Mouse (Mus musculus) stomach, embryonic 16.5 days (tissue): ENCODE measurements around the gene Car5a. TPM values are rescaled to one million over a fixed set of nuclear protein-coding genes. Genes with fewer than 3 reads are reported as not detected.

Experiments used
- ATAC-seq: fragments of 200-750 bp; cut with Nextera tagmentation; 2 replicates; pipeline ENCODE4 v1.8.0; 2017; ENCODE audit warnings: moderate number of reproducible peaks, moderate TSS enrichment; ENCODE audit not compliant: insufficient read depth, low FRiP score
- H3K27ac ChIP-seq: fragments of 300-500 bp; sonication (generic); 2 replicates; pipeline ENCODE4 v1.5.1; 2014; ENCODE audit warnings: low read length
- H3K27me3 ChIP-seq: fragments of 300-500 bp; sonication (generic); 2 replicates; pipeline ENCODE4 v1.6.1; 2014; ENCODE audit warnings: low read length, control low read depth, mixed read lengths; ENCODE audit not compliant: control insufficient read depth, insufficient read depth
- H3K36me3 ChIP-seq: fragments of 300-500 bp; sonication (generic); 2 replicates; pipeline ENCODE4 v1.6.1; 2014; ENCODE audit warnings: low read length; ENCODE audit not compliant: control insufficient read depth, insufficient read depth
- H3K4me1 ChIP-seq: fragments of 300-500 bp; sonication (generic); 2 replicates; pipeline ENCODE4 v1.6.1; 2014; ENCODE audit warnings: low read length, control low read depth, mixed read lengths; ENCODE audit not compliant: control insufficient read depth, insufficient read depth
- H3K4me2 ChIP-seq: fragments of 300-500 bp; sonication (generic); 2 replicates; pipeline ENCODE4 v1.6.1; 2014; ENCODE audit warnings: low read depth, low read length, mixed read lengths
- H3K4me3 ChIP-seq: fragments of 300-500 bp; sonication (generic); replicated peaks from 2 replicates; pipeline ENCODE4 v1.5.1; 2014; ENCODE audit warnings: mild to moderate bottlenecking, low read length
- H3K9ac ChIP-seq: fragments of 300-500 bp; sonication (generic); 2 replicates; pipeline ENCODE4 v1.6.1; 2014; ENCODE audit warnings: low read length
- H3K9me3 ChIP-seq: fragments of 300-500 bp; sonication (generic); replicated peaks from 2 replicates; pipeline ENCODE4 v1.6.1; 2016; ENCODE audit warnings: low read length, control low read depth; ENCODE audit not compliant: control insufficient read depth
- WGBS: fragments of 180-500 bp; shearing (Covaris S2); extraction: QIAGEN DNeasy Blood & Tissue Kit; methylation state at CpG from one replicate; pipeline ENCODE4 v1.1.7; 2014; 5-methylcytosine and 5-hydroxymethylcytosine counted together
- polyA plus RNA-seq: library from polyadenylated mRNA; unstranded; fragments of >200 nt; fragmentation: Nextera tagmentation; extraction: Ambion mirVana; gene quantifications from 2 replicates; pipeline ENCODE4 v1.2.1, GENCODE M21; 2015

Gene Car5a
- polyA plus RNA-seq, 1 experiment from 2014 or later = 0.40 TPM

DNA sequence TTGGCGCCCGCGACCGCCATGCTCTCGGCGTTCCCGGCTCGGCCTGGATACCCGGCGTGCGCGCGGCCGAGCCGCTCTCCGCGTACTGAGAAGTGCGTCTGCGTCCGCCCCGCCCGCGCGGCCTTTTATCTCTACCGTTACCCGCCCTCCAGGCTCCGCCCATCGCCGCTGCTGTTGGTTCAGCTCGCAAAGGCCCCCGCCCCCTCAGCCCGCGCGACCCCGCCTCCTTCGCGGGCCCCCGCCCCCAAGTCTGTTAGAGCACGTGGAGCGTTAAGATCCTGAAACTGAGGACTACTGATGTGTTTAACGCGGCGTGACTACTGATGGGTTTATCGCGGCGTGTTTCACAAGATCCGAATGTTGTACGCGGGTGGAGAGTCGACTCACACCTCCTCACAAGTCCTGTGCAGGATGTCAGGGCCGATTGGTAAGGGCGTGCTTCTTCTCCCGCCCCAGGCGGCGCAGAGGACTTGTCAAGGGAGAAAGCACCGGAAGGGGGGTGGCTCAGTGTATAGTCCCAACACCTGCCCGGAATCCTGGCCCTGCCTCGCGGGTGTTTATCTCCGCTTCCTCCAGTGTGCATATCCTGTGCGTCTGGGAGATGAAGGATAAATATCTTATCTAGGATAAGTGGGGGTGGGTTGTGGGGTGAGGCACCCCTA lies 37.0 kb downstream of the Car5a start, which contains the start of gene Slc7a5:
Slc7a5 (minus strand) TSS at position 108 of the 662 bp plus-strand sequence.
- peak within 1 kb of the TSS; percentile 76 for H3K4me3 ChIP-seq
- H3K4me1 ChIP-seq = peaks cover 24% of the 10 kb centered on the region
- H3K9me3 ChIP-seq = no peaks in the 10 kb centered on the region
- H3K9ac ChIP-seq = peak within 1 kb of the TSS; percentile 77
- H3K27me3 ChIP-seq = no peaks in the 10 kb centered on the region
- H3K4me2 ChIP-seq = peak within 1 kb of the TSS; percentile 72
- no peaks in the 10 kb centered on the region for H3K36me3 ChIP-seq
- under 1% methylated on average over 61 of the region's 61 CpGs for WGBS
- no peak within 1 kb of the TSS for H3K27ac ChIP-seq
- peak; percentile 94 for ATAC-seq

DNA sequence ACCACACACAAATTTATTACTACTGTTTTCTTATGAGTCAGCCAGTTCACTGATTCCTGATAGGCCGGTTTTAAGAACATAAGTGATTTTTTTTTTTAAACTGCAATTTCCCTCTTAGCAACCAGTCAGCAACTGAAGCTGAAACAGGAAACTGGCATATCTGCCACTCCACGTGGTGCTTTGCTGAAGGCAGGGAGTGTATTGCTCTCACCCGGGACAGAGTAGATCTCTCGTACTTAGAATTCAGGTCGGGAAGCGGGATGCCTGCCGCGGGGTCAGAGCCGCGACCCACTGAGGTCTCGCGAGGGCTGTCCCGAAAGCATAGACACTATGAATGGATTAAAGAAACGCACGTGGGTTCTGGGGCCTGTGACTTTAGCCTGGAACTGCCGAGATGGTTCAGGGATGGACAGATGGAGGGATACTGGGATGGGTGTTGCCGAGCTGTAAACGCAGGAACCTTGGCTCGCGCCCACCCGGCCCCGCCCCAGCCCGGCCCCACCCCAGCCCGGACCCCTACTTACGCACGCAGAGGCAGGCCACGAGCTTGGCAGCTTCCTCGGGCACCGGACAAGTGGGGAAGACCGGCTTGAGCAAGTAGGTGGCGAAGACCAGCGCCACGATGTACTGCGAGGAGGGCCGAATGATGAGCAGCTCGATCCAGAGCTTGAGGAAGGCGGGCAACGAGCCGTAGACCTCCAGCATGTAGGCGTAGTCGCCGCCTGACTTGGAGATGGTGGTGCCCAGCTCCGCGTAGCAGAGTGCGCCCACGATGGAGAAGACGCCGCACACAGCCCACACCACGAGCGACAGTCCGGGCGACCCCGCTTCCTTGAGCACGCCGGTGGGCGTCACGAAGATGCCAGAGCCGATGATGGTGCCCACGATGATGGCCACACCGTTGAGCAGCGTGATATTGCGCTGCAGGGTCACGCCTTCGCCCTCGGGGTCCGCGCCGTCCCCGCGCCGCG lies 37.9 kb downstream of the Car5a start:
- no peak overlapping the region for H3K27ac ChIP-seq
- no peaks in the 10 kb centered on the region for H3K9me3 ChIP-seq
- H3K9ac ChIP-seq = peak overlapping the region; percentile 77
- WGBS = under 1% methylated on average over 69 of the region's 72 CpGs
- H3K4me2 ChIP-seq = peak overlapping the region; percentile 72
- peak overlapping the region; percentile 76 for H3K4me3 ChIP-seq
- H3K36me3 ChIP-seq = no peaks in the 10 kb centered on the region
- H3K4me1 ChIP-seq = peaks cover 30% of the 10 kb centered on the region
- ATAC-seq = peak; percentile 39
- no peaks in the 10 kb centered on the region for H3K27me3 ChIP-seq

DNA sequence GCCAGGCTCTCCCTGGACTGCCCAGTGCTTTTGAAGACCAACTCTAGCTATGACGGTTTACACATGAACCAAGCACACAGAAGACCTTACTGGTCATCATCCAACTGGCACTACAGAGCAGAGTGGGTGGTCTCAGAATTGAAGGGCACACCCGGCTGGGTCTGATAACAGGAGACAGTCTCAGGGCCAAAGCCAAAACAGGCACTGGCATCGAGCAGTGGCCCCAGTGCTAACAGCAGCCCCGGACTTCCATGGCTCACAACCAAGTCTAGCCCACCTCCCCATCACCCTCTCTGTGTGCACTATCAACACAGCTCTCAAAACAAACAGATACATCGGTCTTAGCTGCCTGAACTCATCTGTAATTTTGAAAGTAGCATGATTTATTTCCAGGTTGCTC lies 38.8 kb downstream of the Car5a start:
- no peak overlapping the region for H3K27ac ChIP-seq
- no peaks in the 10 kb centered on the region for H3K36me3 ChIP-seq
- peak overlapping the region; percentile 77 for H3K9ac ChIP-seq
- H3K27me3 ChIP-seq = no peaks in the 10 kb centered on the region
- 14% methylated on average over 5 of the region's 5 CpGs for WGBS
- peaks cover 37% of the 10 kb centered on the region for H3K4me1 ChIP-seq
- peak overlapping the region; percentile 76 for H3K4me3 ChIP-seq
- H3K4me2 ChIP-seq = peak overlapping the region; percentile 72
- no peak for ATAC-seq
- no peaks in the 10 kb centered on the region for H3K9me3 ChIP-seq

DNA sequence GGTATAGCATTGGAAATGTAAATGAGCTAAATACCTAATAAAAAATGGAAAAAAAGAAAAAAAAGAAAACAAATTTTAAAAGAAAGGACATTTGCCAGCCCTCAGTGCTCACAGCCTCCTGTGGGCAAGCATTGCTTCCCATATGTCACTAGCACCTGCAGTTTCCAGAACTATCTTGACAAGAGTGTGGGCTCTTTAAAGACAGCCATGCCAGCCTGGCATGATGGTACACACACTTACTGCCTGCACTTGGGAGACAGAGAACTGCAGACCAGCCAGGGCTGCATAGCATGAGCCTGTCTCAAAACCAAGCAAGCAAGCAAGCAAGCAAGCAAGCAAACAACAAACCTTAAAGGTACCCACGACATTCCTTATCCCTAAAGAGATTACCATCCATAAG lies 39.3 kb downstream of the Car5a start:
- H3K4me2 ChIP-seq = peak overlapping the region; percentile 72
- peaks cover 37% of the 10 kb centered on the region for H3K4me1 ChIP-seq
- no peaks in the 10 kb centered on the region for H3K36me3 ChIP-seq
- H3K27ac ChIP-seq = no peak overlapping the region
- no peaks in the 10 kb centered on the region for H3K9me3 ChIP-seq
- whole genome bisulfite sequencing = 58% methylated on average over 1 of the region's 1 CpGs
- no peak for ATAC-seq
- H3K4me3 ChIP-seq = peak overlapping the region; percentile 76
- H3K27me3 ChIP-seq = no peaks in the 10 kb centered on the region
- peak overlapping the region; percentile 77 for H3K9ac ChIP-seq

DNA sequence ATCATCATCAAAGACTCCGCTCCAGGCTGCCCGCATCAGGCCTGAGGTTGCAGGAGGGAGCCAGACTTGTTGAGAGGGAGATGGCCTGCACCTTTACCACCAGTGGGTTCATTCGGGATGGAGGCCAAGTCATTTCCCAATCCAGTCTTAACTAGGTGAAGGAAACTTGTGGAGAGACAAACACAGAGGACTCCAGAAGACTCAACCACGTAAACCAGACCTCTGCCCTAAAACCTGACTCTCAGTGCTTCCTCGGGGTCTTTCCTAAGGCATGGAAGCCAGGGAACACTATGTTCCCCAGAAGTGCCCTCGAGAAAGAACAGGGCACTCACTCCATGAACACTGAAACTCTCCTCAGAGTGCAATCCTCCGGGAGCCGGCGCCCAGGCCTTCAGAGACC lies 39.7 kb downstream of the Car5a start:
- Histone ChIP-seq H3K4me2 (peak overlapping the region; percentile 1; the same call in 1 of the 2 replicates), H3K9me3 (no peaks in the 10 kb centered on the region), H3K4me1 (peaks cover 37% of the 10 kb centered on the region), H3K36me3 (no peaks in the 10 kb centered on the region), H3K27ac (no peak overlapping the region), H3K27me3 (no peaks in the 10 kb centered on the region), H3K9ac (peak overlapping the region; percentile 77; the same call in 1 of the 2 replicates), H3K4me3 (no peak overlapping the region)
- WGBS = 83% methylated on average over 9 of the region's 9 CpGs
- no peak for ATAC-seq

DNA sequence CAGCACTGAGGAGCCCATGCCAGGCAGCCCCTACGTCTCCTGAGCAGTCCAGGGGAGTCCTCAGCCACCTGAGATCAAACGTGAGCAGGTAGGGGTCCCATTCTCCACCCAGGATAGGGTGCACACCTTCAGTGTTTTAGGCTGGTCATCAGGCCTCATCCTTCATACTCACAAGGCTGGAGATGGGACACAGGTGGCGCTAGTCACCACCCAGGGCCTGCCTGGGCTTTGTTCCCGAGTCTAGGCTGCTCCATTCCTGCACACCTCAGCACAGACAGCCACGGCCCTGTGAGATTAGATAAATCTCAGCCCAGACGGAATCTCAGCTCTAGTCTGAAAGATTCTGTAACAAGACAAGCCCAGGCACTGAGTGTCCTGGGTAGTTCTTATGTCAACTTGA lies 40.7 kb downstream of the Car5a start:
- H3K36me3 ChIP-seq = no peaks in the 10 kb centered on the region
- 58% methylated on average over 6 of the region's 6 CpGs for WGBS
- no peaks in the 10 kb centered on the region for H3K9me3 ChIP-seq
- H3K27me3 ChIP-seq = no peaks in the 10 kb centered on the region
- H3K4me1 ChIP-seq = peaks cover 41% of the 10 kb centered on the region
- H3K9ac ChIP-seq = peak overlapping the region; percentile 34; the same call in 1 of the 2 replicates
- H3K27ac ChIP-seq = no peak overlapping the region
- no peak for ATAC-seq
- no peak overlapping the region for H3K4me3 ChIP-seq
- H3K4me2 ChIP-seq = no peak overlapping the region

DNA sequence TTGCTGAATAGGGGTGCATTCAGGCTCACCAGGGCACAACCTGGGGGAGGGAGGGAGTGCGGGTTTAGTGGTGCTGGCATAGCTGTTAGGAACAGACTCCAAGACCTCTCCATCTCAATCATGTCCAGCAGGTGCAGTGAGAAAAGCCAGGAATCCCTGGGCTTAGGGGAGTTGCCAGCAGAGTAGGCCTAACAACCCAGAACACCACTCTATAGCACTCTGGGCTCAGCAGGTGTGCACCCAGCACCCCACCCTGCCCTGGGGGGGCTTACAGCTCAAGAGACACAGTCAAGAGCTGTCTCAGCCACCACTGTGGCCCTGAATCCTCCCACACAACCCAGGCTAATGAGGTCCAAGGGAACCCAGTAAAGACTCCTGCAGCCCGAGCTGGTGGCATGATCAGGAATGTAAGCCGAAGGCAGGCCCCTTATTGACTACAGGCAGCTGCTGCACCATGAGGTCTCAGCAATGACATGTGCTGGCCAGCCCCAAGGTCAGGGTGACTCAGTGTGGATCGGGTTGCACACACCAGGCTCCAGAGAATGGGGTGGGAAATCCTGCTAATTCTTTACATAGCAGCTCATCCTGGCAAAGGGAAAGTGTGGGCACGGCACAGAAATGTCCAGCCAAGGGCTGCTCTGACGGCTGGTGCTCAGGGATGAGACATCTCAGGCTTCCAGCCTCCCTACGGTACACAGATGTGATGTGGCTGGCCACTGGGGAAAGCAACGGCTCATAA lies 43.0 kb downstream of the Car5a start:
- ATAC-seq = no peak
- H3K4me1 ChIP-seq = peaks cover 53% of the 10 kb centered on the region
- no peak overlapping the region for H3K4me3 ChIP-seq
- H3K36me3 ChIP-seq = no peaks in the 10 kb centered on the region
- 39% methylated on average over 8 of the region's 8 CpGs for WGBS
- no peak overlapping the region for H3K27ac ChIP-seq
- H3K9me3 ChIP-seq = no peaks in the 10 kb centered on the region
- no peaks in the 10 kb centered on the region for H3K27me3 ChIP-seq
- H3K4me2 ChIP-seq = 0 out of 2 replicates have a peak overlapping the region, but pooled peaks have one; percentile 0
- no peak overlapping the region for H3K9ac ChIP-seq

DNA sequence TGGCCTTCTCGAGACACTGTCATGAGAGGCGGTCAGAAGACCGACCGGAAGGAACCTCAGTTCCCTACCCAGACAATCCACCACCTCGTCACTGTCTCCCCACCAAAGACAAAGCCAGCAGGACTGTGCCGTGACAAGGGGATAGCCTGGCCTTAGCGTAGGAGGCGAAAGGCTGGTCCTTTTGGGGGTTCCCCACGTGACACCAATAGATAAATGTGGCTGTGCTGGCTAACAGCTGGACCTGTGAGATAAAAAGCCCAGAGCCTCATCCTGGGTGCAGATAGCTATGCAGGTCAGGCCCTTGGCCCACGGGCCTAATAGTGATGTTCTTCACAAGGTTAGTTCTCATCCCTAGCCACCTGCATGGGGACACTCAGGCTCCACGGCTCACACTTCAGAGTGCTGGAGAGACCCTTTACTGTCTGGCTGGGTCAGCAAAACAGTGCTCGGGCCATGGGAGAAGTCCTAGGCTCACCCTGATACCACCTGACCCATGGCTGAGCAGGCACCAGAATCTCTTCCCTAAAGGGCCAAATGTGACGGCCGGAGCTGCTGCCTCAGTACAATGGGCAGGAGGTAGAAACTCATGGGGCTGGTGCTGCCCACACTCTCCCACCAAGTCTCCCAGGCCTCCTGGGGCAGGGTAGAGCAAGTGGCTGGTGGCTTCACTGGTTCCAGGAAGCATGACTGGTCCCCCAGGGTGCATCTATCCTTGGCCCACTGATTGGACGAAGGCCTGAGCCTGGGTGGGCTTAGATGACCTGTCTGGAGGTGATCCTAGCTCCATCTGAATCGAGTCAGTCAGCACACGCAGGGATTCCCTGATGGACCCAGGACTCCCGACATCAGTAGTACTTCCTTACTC lies 45.3 kb downstream of the Car5a start:
- Histone ChIP-seq H3K27ac (peak overlapping the region; percentile 98), H3K9ac (peak overlapping the region; percentile 58), H3K36me3 (no peaks in the 10 kb centered on the region), H3K27me3 (no peaks in the 10 kb centered on the region), H3K9me3 (no peaks in the 10 kb centered on the region), H3K4me2 (peak overlapping the region; percentile 53; the same call in 1 of the 2 replicates), H3K4me3 (no peak overlapping the region), H3K4me1 (peaks cover 52% of the 10 kb centered on the region)
- WGBS = 77% methylated on average over 18 of the region's 18 CpGs
- ATAC-seq = no peak
